Comparison of ENCODE assay signal across 9 mouse cellular contexts in the genomic region with DNA sequence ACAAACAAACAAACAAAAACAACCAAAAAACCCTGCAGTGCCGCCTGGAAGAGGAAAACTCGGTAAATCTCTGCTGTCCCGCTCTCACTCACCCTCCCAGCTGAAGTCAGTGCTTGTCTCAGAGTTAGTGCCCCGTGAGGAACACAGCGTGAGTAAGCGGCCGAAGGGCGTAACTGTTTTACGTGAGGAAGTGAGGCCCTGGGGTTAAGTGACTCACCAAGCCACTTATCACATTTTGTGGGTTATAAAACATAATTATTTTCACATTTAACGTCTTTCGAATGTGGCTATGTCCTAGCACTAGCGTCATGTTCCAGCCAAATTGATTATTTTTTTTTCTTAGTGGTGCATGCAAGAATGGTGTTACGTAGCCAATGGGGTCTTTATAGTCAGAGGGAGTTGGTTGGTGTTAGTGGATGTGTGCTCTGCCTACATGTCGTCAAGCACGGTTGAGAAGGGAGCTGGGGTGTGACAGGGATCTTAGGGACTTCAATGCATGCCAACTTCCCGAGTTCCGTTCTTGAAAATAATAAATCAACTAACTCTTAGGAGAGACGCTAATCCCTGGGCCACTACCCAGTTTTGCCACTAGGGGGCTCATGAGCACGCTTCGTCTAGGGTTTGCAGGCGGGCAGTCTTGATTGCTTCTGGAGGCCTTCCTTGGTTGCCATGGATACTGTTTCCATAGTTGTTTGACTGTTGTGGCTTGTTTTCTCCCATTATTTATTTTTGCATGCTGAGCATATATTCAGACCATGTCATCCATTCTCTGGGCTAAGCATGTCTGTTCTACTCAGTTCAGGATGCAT. TPM values are rescaled to one million over a fixed set of nuclear protein-coding genes. Genes with fewer than 3 reads are reported as not detected.
DNase-seq lines count a peak whose midpoint lies in the region; ATAC-seq and TF ChIP-seq lines count a peak whose summit lies in the region.
"Had no signal": no experiment of that assay in that cellular context is flagged by ENCODE, and none has a peak within 500 bp of the region (broad histone marks: within the 10 kb centered on the region; RNA-seq: fewer than 3 reads in every experiment).

No protein-coding gene starts in this region.

- no peak overlapping the region for H3K9ac ChIP-seq in embryonic facial prominence, embryonic 11.5 days (replicated peaks; ENCODE audit: low read length)
- no peak overlapping the region for H3K9ac ChIP-seq in heart, adult 2 months (ENCODE audit: low read depth, low read length)
- no peak overlapping the region for H3K9ac ChIP-seq in kidney, embryonic 15.5 days
- H3K9ac ChIP-seq in limb, embryonic 15.5 days, result no peak overlapping the region
- H3K9ac ChIP-seq in stomach, embryonic 15.5 days, result no peak overlapping the region

- H3K79me2 ChIP-seq in heart, adult 2 months (replicated peaks; ENCODE audit: control insufficient read depth, insufficient read depth, low read length), result no peaks in the 10 kb centered on the region

- no peak overlapping the region for H3K4me3 ChIP-seq in embryonic facial prominence, embryonic 11.5 days (ENCODE audit: low read depth, low read length)
- no peak overlapping the region for H3K4me3 ChIP-seq in heart, adult 2 months
- H3K4me3 ChIP-seq in kidney, embryonic 15.5 days (replicated peaks), result no peak overlapping the region
- H3K4me3 ChIP-seq in limb, embryonic 15.5 days, result no peak overlapping the region
- H3K4me3 ChIP-seq in stomach, embryonic 15.5 days (replicated peaks), result no peak overlapping the region
- H3K4me3 ChIP-seq: erythroblast, embryonic 14.5 days had no signal

- TF ChIP-seq EP300 in heart, adult 2 months (IDR thresholded peaks at IDR 0.05; ENCODE audit: insufficient read depth, low read depth, low read length), result no peak

- peak; percentile 80 to 81 for DNase-seq in B cell, adult 2 months
- DNase-seq in adrenal gland, postnatal 25 days, result peak; percentile 78
- peak; percentile 88 for DNase-seq in embryonic facial prominence, embryonic 11.5 days (ENCODE audit: low spot score)
- peak; percentile 63 to 76 for DNase-seq in heart, adult 2 months
- peak; percentile 66 to 68 for DNase-seq in natural killer cell, adult 2 months (ENCODE audit: low spot score in 2 of 2)

- H3K4me1 ChIP-seq in embryonic facial prominence, embryonic 11.5 days (ENCODE audit: control insufficient read depth, insufficient read depth, low read length), result no peaks in the 10 kb centered on the region
- H3K4me1 ChIP-seq in heart, adult 2 months (ENCODE audit: control insufficient read depth, insufficient read depth, low read length), result peaks cover 2% of the 10 kb centered on the region
- H3K4me1 ChIP-seq in kidney, embryonic 15.5 days, result peaks cover 7% of the 10 kb centered on the region; the same call in 1 of the 2 replicates
- H3K4me1 ChIP-seq in limb, embryonic 15.5 days, result 0 out of 2 replicates have a peak, but pooled peaks cover 2% of the 10 kb centered on the region
- no peaks in the 10 kb centered on the region for H3K4me1 ChIP-seq in stomach, embryonic 15.5 days

- 0 out of 2 replicates have a peak, but pooled peaks have one; percentile 34 for ATAC-seq in embryonic facial prominence, embryonic 11.5 days (replicated peaks; ENCODE audit: insufficient number of reproducible peaks, low FRiP score, low TSS enrichment, low read depth)
- peak; percentile 52; the same call in 1 of the 2 replicates for ATAC-seq in kidney, embryonic 15.5 days (replicated peaks; ENCODE audit: low FRiP score)
- peak; percentile 63 for ATAC-seq in limb, embryonic 15.5 days (ENCODE audit: insufficient number of reproducible peaks, low FRiP score, low TSS enrichment, low read depth)
- ATAC-seq in stomach, embryonic 15.5 days (ENCODE audit: insufficient read depth, low FRiP score, low read depth), result peak; percentile 52; the same call in 1 of the 2 replicates

- no peaks in the 10 kb centered on the region for H3K36me3 ChIP-seq in embryonic facial prominence, embryonic 11.5 days (replicated peaks; ENCODE audit: control insufficient read depth, insufficient read depth, low read depth, low read length)
- H3K36me3 ChIP-seq in heart, adult 2 months (ENCODE audit: control insufficient read depth, insufficient read depth, low read length), result no peaks in the 10 kb centered on the region
- no peaks in the 10 kb centered on the region for H3K36me3 ChIP-seq in kidney, embryonic 15.5 days
- no peaks in the 10 kb centered on the region for H3K36me3 ChIP-seq in limb, embryonic 15.5 days
- no peaks in the 10 kb centered on the region for H3K36me3 ChIP-seq in stomach, embryonic 15.5 days

- intact Hi-C loops in heart, adult 2 months (cut with DNase I), result loop anchor here (5.0 kb wide), 1 partner anchor 137 kb away; no protein-coding TSS in a partner anchor

- H3K9me3 ChIP-seq in embryonic facial prominence, embryonic 11.5 days (replicated peaks; ENCODE audit: control insufficient read depth, low read length), result no peaks in the 10 kb centered on the region
- H3K9me3 ChIP-seq in kidney, embryonic 15.5 days (replicated peaks), result no peaks in the 10 kb centered on the region
- H3K9me3 ChIP-seq in limb, embryonic 15.5 days, result no peaks in the 10 kb centered on the region
- no peaks in the 10 kb centered on the region for H3K9me3 ChIP-seq in stomach, embryonic 15.5 days

- no peaks in the 10 kb centered on the region for H3K27me3 ChIP-seq in embryonic facial prominence, embryonic 11.5 days (ENCODE audit: control insufficient read depth, insufficient read depth, low read length)
- H3K27me3 ChIP-seq in heart, adult 2 months (ENCODE audit: control insufficient read depth, insufficient read depth, low read length), result no peaks in the 10 kb centered on the region
- H3K27me3 ChIP-seq in kidney, embryonic 15.5 days, result 0 out of 2 replicates have a peak, but pooled peaks cover 3% of the 10 kb centered on the region
- no peaks in the 10 kb centered on the region for H3K27me3 ChIP-seq in limb, embryonic 15.5 days
- H3K27me3 ChIP-seq in stomach, embryonic 15.5 days (replicated peaks), result no peaks in the 10 kb centered on the region

- H3K4me2 ChIP-seq in embryonic facial prominence, embryonic 11.5 days (ENCODE audit: low read depth, low read length), result no peak overlapping the region
- peak overlapping the region; percentile 46 for H3K4me2 ChIP-seq in kidney, embryonic 15.5 days
- peak overlapping the region; percentile 19; the same call in 1 of the 2 replicates for H3K4me2 ChIP-seq in limb, embryonic 15.5 days
- H3K4me2 ChIP-seq in stomach, embryonic 15.5 days, result peak overlapping the region; percentile 25; the same call in 1 of the 2 replicates

- TF ChIP-seq CTCF in heart, adult 2 months (IDR thresholded peaks at IDR 0.05), result peak; percentile 95

- 55% methylated on average over 21 of the region's 21 CpGs for whole genome bisulfite sequencing in embryonic facial prominence, embryonic 11.5 days
- 38% methylated on average over 21 of the region's 21 CpGs for WGBS in heart, adult 2 months
- 33% methylated on average over 21 of the region's 21 CpGs for WGBS in kidney, embryonic 15.5 days
- WGBS in limb, embryonic 15.5 days, result 22% methylated on average over 21 of the region's 21 CpGs
- 44% methylated on average over 21 of the region's 21 CpGs for WGBS in stomach, embryonic 15.5 days

- H3K27ac ChIP-seq in embryonic facial prominence, embryonic 11.5 days (replicated peaks; ENCODE audit: low read depth, low read length), result no peak overlapping the region
- no peak overlapping the region for H3K27ac ChIP-seq in heart, adult 2 months
- no peak overlapping the region for H3K27ac ChIP-seq in kidney, embryonic 15.5 days
- H3K27ac ChIP-seq in limb, embryonic 15.5 days, result no peak overlapping the region
- peak overlapping the region; percentile 76 for H3K27ac ChIP-seq in stomach, embryonic 15.5 days

- TF ChIP-seq POLR2A in heart, adult 2 months (IDR thresholded peaks at IDR 0.05; ENCODE audit: insufficient read depth, low read depth, low read length), result no peak

RNA-seq across cellular contexts. Expression of gene Sfta2, which starts 10.7 kb away (rescaled TPM):
- total RNA-seq in adrenal gland, postnatal 25 days (2021), result not detected in 2 replicates
- polyA plus RNA-seq in embryonic facial prominence, embryonic 11.5 days (2014; fragmentation: Nextera tagmentation; extraction: Ambion mirVana), result not detected in 2 replicates
- total RNA-seq in heart, adult 2 months (2021), result not detected
- 0.47 TPM in 1 of 2 replicates, not detected in the other for polyA plus RNA-seq in heart, adult 2 months (2012; rRNA removed)
- polyA plus RNA-seq in kidney, embryonic 15.5 days (2015; fragmentation: Nextera tagmentation; extraction: Ambion mirVana), result 1.8 and 2.9 TPM in 2 replicates
- polyA plus RNA-seq in limb, embryonic 15.5 days (2015; fragmentation: Nextera tagmentation; extraction: Ambion mirVana), result not detected in 2 replicates
- polyA plus RNA-seq in stomach, embryonic 15.5 days (2015; fragmentation: Nextera tagmentation; extraction: Ambion mirVana), result 10.6 TPM in 2 replicates
- polyA plus RNA-seq: erythroblast, embryonic 14.5 days had no signal

RNA-seq across cellular contexts. Expression of gene 2300002M23Rik, which starts 23.4 kb away (rescaled TPM):
- not detected in 2 replicates for total RNA-seq in adrenal gland, postnatal 25 days (2021)
- polyA plus RNA-seq in embryonic facial prominence, embryonic 11.5 days (2014; fragmentation: Nextera tagmentation; extraction: Ambion mirVana), result not detected in 2 replicates
- not detected for total RNA-seq in heart, adult 2 months (2021)
- polyA plus RNA-seq in heart, adult 2 months (2012; rRNA removed), result not detected in 2 replicates
- polyA plus RNA-seq in kidney, embryonic 15.5 days (2015; fragmentation: Nextera tagmentation; extraction: Ambion mirVana), result 0.13 TPM in 1 of 2 replicates, not detected in the other
- polyA plus RNA-seq in limb, embryonic 15.5 days (2015; fragmentation: Nextera tagmentation; extraction: Ambion mirVana), result 5.6 and 6.0 TPM in 2 replicates
- polyA plus RNA-seq in stomach, embryonic 15.5 days (2015; fragmentation: Nextera tagmentation; extraction: Ambion mirVana), result 10.2 and 36.1 TPM in 2 replicates
- polyA plus RNA-seq: erythroblast, embryonic 14.5 days had no signal

RNA-seq across cellular contexts. Expression of gene Gm9573, which starts 35.8 kb away (rescaled TPM):
- not detected in 2 replicates for total RNA-seq in adrenal gland, postnatal 25 days (2021)
- not detected in 2 replicates for polyA plus RNA-seq in embryonic facial prominence, embryonic 11.5 days (2014; fragmentation: Nextera tagmentation; extraction: Ambion mirVana)
- total RNA-seq in heart, adult 2 months (2021), result not detected
- not detected in 2 replicates for polyA plus RNA-seq in heart, adult 2 months (2012; rRNA removed)
- polyA plus RNA-seq in kidney, embryonic 15.5 days (2015; fragmentation: Nextera tagmentation; extraction: Ambion mirVana), result not detected in 2 replicates
- 0.14 and 0.33 TPM in 2 replicates for polyA plus RNA-seq in limb, embryonic 15.5 days (2015; fragmentation: Nextera tagmentation; extraction: Ambion mirVana)
- polyA plus RNA-seq in stomach, embryonic 15.5 days (2015; fragmentation: Nextera tagmentation; extraction: Ambion mirVana), result 0.62 and 0.89 TPM in 2 replicates
- polyA plus RNA-seq: erythroblast, embryonic 14.5 days had no signal

RNA-seq across cellular contexts. Expression of gene Cdsn, which starts 38.7 kb away (rescaled TPM):
- total RNA-seq in adrenal gland, postnatal 25 days (2021), result 0.43 TPM in 2 replicates
- polyA plus RNA-seq in embryonic facial prominence, embryonic 11.5 days (2014; fragmentation: Nextera tagmentation; extraction: Ambion mirVana), result not detected in 2 replicates
- under 1 TPM; 0.27 to 0.29 TPM for total RNA-seq in heart, adult 2 months (2021)
- polyA plus RNA-seq in heart, adult 2 months (2012; rRNA removed), result 0.94 and 1.1 TPM in 2 replicates
- 0.23 TPM in 1 of 2 replicates, not detected in the other for polyA plus RNA-seq in kidney, embryonic 15.5 days (2015; fragmentation: Nextera tagmentation; extraction: Ambion mirVana)
- 2.0 and 4.8 TPM in 2 replicates for polyA plus RNA-seq in limb, embryonic 15.5 days (2015; fragmentation: Nextera tagmentation; extraction: Ambion mirVana)
- polyA plus RNA-seq in stomach, embryonic 15.5 days (2015; fragmentation: Nextera tagmentation; extraction: Ambion mirVana), result 0.31 and 2.1 TPM in 2 replicates
- polyA plus RNA-seq: erythroblast, embryonic 14.5 days had no signal

RNA-seq across cellular contexts. Expression of gene Mucl3, which starts 52.9 kb away (rescaled TPM):
- not detected in 2 replicates for total RNA-seq in adrenal gland, postnatal 25 days (2021)
- 0.13 and 0.28 TPM in 2 replicates for polyA plus RNA-seq in embryonic facial prominence, embryonic 11.5 days (2014; fragmentation: Nextera tagmentation; extraction: Ambion mirVana)
- total RNA-seq in heart, adult 2 months (2021), result not detected
- polyA plus RNA-seq in heart, adult 2 months (2012; rRNA removed), result not detected in 2 replicates
- polyA plus RNA-seq in kidney, embryonic 15.5 days (2015; fragmentation: Nextera tagmentation; extraction: Ambion mirVana), result 0.26 TPM in 2 replicates
- polyA plus RNA-seq in limb, embryonic 15.5 days (2015; fragmentation: Nextera tagmentation; extraction: Ambion mirVana), result 0.09 and 0.10 TPM in 2 replicates
- 19.5 and 29.5 TPM in 2 replicates for polyA plus RNA-seq in stomach, embryonic 15.5 days (2015; fragmentation: Nextera tagmentation; extraction: Ambion mirVana)
- polyA plus RNA-seq: erythroblast, embryonic 14.5 days had no signal
